Mouse (Mus musculus) neural tube, embryonic 11.5 days (tissue): ENCODE results near the gene Plekhb1. TPM values are rescaled to one million over a fixed set of nuclear protein-coding genes. Genes with fewer than 3 reads are reported as not detected.
A peak's percentile ranks its signal among the peaks of the same experiment; 100 is the strongest.

Experiments used
- ATAC-seq: fragments of 200-750 bp; cut with Nextera tagmentation; 2 replicates; pipeline ENCODE4 v1.8.0; 2017; ENCODE audit warnings: moderate number of reproducible peaks, mild to moderate bottlenecking, moderate TSS enrichment, moderate library complexity; ENCODE audit not compliant: insufficient read depth, low FRiP score, low TSS enrichment
- DNase-seq: peaks from one replicate; pipeline ENCODE4 v3.0.0-alpha.2; 2015; ENCODE audit warnings: low spot score
- H3K27ac ChIP-seq: fragments of 300-500 bp; sonication (generic); 2 replicates; pipeline ENCODE4 v1.5.1; 2014; ENCODE audit warnings: low read depth, mild to moderate bottlenecking, low read length
- H3K27me3 ChIP-seq: fragments of 300-500 bp; sonication (generic); 2 replicates; pipeline ENCODE4 v1.6.1; 2014; ENCODE audit warnings: mild to moderate bottlenecking, low read length, mixed read lengths; ENCODE audit not compliant: control insufficient read depth, insufficient read depth
- H3K36me3 ChIP-seq: fragments of 300-500 bp; sonication (generic); 2 replicates; pipeline ENCODE4 v1.6.1; 2014; ENCODE audit warnings: mild to moderate bottlenecking, low read length, moderate library complexity, mixed read lengths; ENCODE audit not compliant: control insufficient read depth, insufficient read depth
- H3K4me1 ChIP-seq: fragments of 300-500 bp; sonication (generic); 2 replicates; pipeline ENCODE4 v1.6.1; 2014; ENCODE audit warnings: low read length, mixed read lengths; ENCODE audit not compliant: control insufficient read depth, insufficient read depth
- H3K4me2 ChIP-seq: fragments of 300-500 bp; sonication (generic); 2 replicates; pipeline ENCODE4 v1.6.1; 2014; ENCODE audit warnings: low read depth, mild to moderate bottlenecking, moderate library complexity
- H3K4me3 ChIP-seq: fragments of 300-500 bp; sonication (generic); 2 replicates; pipeline ENCODE4 v1.5.1; 2014; ENCODE audit warnings: low read depth, low read length
- H3K9ac ChIP-seq: fragments of 300-500 bp; sonication (generic); 2 replicates; pipeline ENCODE4 v1.6.1; 2014; ENCODE audit warnings: mild to moderate bottlenecking, low read length
- H3K9me3 ChIP-seq: fragments of 300-500 bp; sonication (generic); 2 replicates; pipeline ENCODE4 v1.6.1; 2016; ENCODE audit warnings: low read length; ENCODE audit not compliant: control insufficient read depth
- WGBS: fragments of 180-500 bp; shearing (Covaris S2); extraction: QIAGEN DNeasy Blood & Tissue Kit; methylation state at CpG from one replicate; pipeline ENCODE4 v1.1.7; 2014; 5-methylcytosine and 5-hydroxymethylcytosine counted together
- polyA plus RNA-seq: library from polyadenylated mRNA; unstranded; fragments of >200 nt; fragmentation: Nextera tagmentation; extraction: Ambion mirVana; gene quantifications from 2 replicates; pipeline ENCODE4 v1.2.1, GENCODE M21; 2014

The Plekhb1 gene
- polyA plus RNA-seq, 1 experiment from 2014 or later = 8.4 TPM

- DNase-seq (no peak), ATAC-seq (no peak)
- H3K4me2 ChIP-seq = no peak overlapping the region
- H3K36me3 ChIP-seq = no peaks in the 10 kb centered on the region
- 77% methylated on average over 11 of the region's 11 CpGs for WGBS
- peaks cover 7% of the 10 kb centered on the region for H3K4me1 ChIP-seq
- H3K9ac ChIP-seq = 0 out of 2 replicates have a peak overlapping the region, but pooled peaks have one; percentile 26
- H3K4me3 ChIP-seq = no peak overlapping the region
- no peaks in the 10 kb centered on the region for H3K9me3 ChIP-seq
- H3K27ac ChIP-seq = no peak overlapping the region
- H3K27me3 ChIP-seq = no peaks in the 10 kb centered on the region
Measured at GRCm38 (mm10) chr7:100663729-100664304, 1.6 kb upstream of the Plekhb1 start.

GRCm38 (mm10) chr7:100663190-100663589, 976 bp upstream of the Plekhb1 start:
- H3K4me2 ChIP-seq = no peak overlapping the region; the same call in 1 of the 2 replicates
- no peaks in the 10 kb centered on the region for H3K9me3 ChIP-seq
- ATAC-seq = peak; percentile 76
- 0 out of 2 replicates have a peak overlapping the region, but pooled peaks have one; percentile 26 for H3K9ac ChIP-seq
- H3K4me3 ChIP-seq = no peak overlapping the region
- H3K27ac ChIP-seq = no peak overlapping the region
- H3K27me3 ChIP-seq = no peaks in the 10 kb centered on the region
- no peaks in the 10 kb centered on the region for H3K36me3 ChIP-seq
- WGBS = 2% methylated on average over 13 of the region's 13 CpGs
- peak; percentile 93 for DNase-seq
- H3K4me1 ChIP-seq = peaks cover 7% of the 10 kb centered on the region

- ATAC-seq (no peak), DNase-seq (no peak)
- Histone ChIP-seq H3K4me1 (peaks cover 7% of the 10 kb centered on the region), H3K36me3 (no peaks in the 10 kb centered on the region), H3K9me3 (no peaks in the 10 kb centered on the region), H3K4me2 (no peak overlapping the region), H3K4me3 (no peak overlapping the region), H3K27me3 (no peaks in the 10 kb centered on the region), H3K9ac (no peak overlapping the region), H3K27ac (no peak overlapping the region)
- 85% methylated on average over 7 of the region's 7 CpGs for WGBS
Measured at GRCm38 (mm10) chr7:100661264-100661663, 950 bp downstream of the Plekhb1 start.

GRCm38 (mm10) chr7:100658093-100658578, 4.1 kb downstream of the Plekhb1 start:
- Histone ChIP-seq H3K9me3 (no peaks in the 10 kb centered on the region), H3K4me3 (no peak overlapping the region), H3K4me2 (0 out of 2 replicates have a peak overlapping the region, but pooled peaks have one; percentile 22), H3K4me1 (peaks cover 13% of the 10 kb centered on the region; the same call in 1 of the 2 replicates), H3K36me3 (no peaks in the 10 kb centered on the region), H3K27me3 (no peaks in the 10 kb centered on the region), H3K9ac (no peak overlapping the region), H3K27ac (no peak overlapping the region)
- DNase-seq = peak; percentile 48
- no peak for ATAC-seq
- WGBS = 35% methylated on average over 18 of the region's 18 CpGs

GRCm38 (mm10) chr7:100656739-100657138, 5.5 kb downstream of the Plekhb1 start:
- DNase-seq = no peak
- Histone ChIP-seq H3K27ac (no peak overlapping the region), H3K4me2 (no peak overlapping the region), H3K27me3 (no peaks in the 10 kb centered on the region), H3K36me3 (no peaks in the 10 kb centered on the region), H3K9me3 (no peaks in the 10 kb centered on the region), H3K9ac (no peak overlapping the region), H3K4me1 (peaks cover 11% of the 10 kb centered on the region; the same call in 1 of the 2 replicates), H3K4me3 (no peak overlapping the region)
- ATAC-seq = no peak
- WGBS = 43% methylated on average over 5 of the region's 5 CpGs

GRCm38 (mm10) chr7:100654441-100654840, 7.8 kb downstream of the Plekhb1 start:
- H3K36me3 ChIP-seq = no peaks in the 10 kb centered on the region
- DNase-seq = no peak
- no peak for ATAC-seq
- no peak overlapping the region; the same call in 1 of the 2 replicates for H3K9ac ChIP-seq
- 82% methylated on average over 8 of the region's 8 CpGs for WGBS
- no peak overlapping the region for H3K4me3 ChIP-seq
- H3K4me2 ChIP-seq = no peak overlapping the region
- H3K27me3 ChIP-seq = no peaks in the 10 kb centered on the region
- H3K27ac ChIP-seq = peak overlapping the region; percentile 70
- H3K4me1 ChIP-seq = peaks cover 11% of the 10 kb centered on the region; the same call in 1 of the 2 replicates
- no peaks in the 10 kb centered on the region for H3K9me3 ChIP-seq

- no peaks in the 10 kb centered on the region for H3K27me3 ChIP-seq
- ATAC-seq (peak; percentile 93), DNase-seq (peak; percentile 76)
- H3K4me2 ChIP-seq = no peak overlapping the region; the same call in 1 of the 2 replicates
- no peaks in the 10 kb centered on the region for H3K36me3 ChIP-seq
- H3K9ac ChIP-seq = no peak overlapping the region; the same call in 1 of the 2 replicates
- H3K4me1 ChIP-seq = peaks cover 11% of the 10 kb centered on the region; the same call in 1 of the 2 replicates
- WGBS = 58% methylated on average over 9 of the region's 9 CpGs
- H3K27ac ChIP-seq = peak overlapping the region; percentile 70
- no peaks in the 10 kb centered on the region for H3K9me3 ChIP-seq
- H3K4me3 ChIP-seq = no peak overlapping the region; the same call in 1 of the 2 replicates
Measured at GRCm38 (mm10) chr7:100653480-100654266, 8.5 kb downstream of the Plekhb1 start.

GRCm38 (mm10) chr7:100651011-100651410, 11.2 kb downstream of the Plekhb1 start:
- no peak overlapping the region for H3K4me3 ChIP-seq
- no peaks in the 10 kb centered on the region for H3K9me3 ChIP-seq
- H3K27ac ChIP-seq = no peak overlapping the region
- DNase-seq (no peak), ATAC-seq (no peak)
- 79% methylated on average over 4 of the region's 4 CpGs for whole genome bisulfite sequencing
- peaks cover 11% of the 10 kb centered on the region; the same call in 1 of the 2 replicates for H3K4me1 ChIP-seq
- H3K4me2 ChIP-seq = no peak overlapping the region
- H3K36me3 ChIP-seq = no peaks in the 10 kb centered on the region
- no peaks in the 10 kb centered on the region for H3K27me3 ChIP-seq
- H3K9ac ChIP-seq = no peak overlapping the region
